Mouse (Mus musculus) megakaryocyte-erythroid progenitor cell, adult 5-6 weeks (primary cell): ENCODE measurements around the gene Atf7ip2. TPM values are rescaled to one million over a fixed set of nuclear protein-coding genes. Genes with fewer than 3 reads are reported as not detected.

Source experiments
- ATAC-seq: replicated peaks from 2 replicates; pipeline ENCODE4 v1.8.0; 2016; ENCODE audit warnings: mild to moderate bottlenecking, inconsistent platforms; ENCODE audit not compliant: severe bottlenecking, poor library complexity, low FRiP score, low TSS enrichment
- total RNA-seq, 2 experiments: library from RNA; stranded (forward) in 1 of 2; stranded (reverse) in 1 of 2; fragments of 200-1000, 215-1000 nt in 1 of 2; fragments of >200 nt in 1 of 2; fragmentation: Nextera tagmentation in 1 of 2; gene quantifications; 2 replicates each; pipeline ENCODE4 v1.2.3; 2014 to 2017

The Atf7ip2 gene
- total RNA-seq, 2 experiments from 2014 or later: not detected

DNA sequence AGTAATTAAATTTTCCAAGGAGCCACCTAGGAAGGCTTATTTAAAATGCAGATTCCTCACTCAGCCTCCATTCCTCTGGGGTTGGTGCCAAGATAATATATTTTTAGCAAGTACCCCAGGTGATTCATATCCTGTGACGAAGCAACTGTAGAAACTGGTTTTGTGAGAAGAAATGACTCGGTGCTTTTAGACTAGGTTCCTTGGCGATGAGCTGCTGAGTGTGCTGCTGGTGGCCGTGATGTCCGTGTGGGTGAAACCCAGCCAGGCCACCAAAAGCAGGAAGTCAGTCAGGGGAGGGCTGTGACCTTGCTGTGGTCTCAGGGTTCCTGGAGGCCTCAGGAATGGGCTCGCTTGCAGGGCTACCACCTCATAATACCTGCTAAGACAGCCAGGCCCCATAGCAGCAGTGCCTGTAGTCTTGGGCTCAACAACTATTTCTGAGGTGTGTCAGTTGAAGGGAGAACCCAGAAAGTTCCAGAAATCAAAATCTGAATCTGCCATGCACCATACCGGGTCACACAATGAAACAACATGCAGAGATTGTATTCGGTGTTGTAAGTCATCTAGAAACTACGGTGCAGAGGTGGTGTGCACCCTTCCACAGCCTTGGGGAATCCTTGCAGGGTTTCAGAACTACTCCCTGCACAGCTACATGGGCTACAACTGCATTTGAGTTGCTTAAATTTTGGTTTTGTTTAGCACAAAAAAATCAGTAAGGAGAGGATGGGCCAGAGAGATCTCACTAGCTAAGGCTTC is 94.2 kb downstream of the Atf7ip2 start:
- ATAC-seq: no peak

GRCm38 (mm10) chr16:10288115-10288514 is 95.6 kb downstream of the Atf7ip2 start:
- ATAC-seq: no peak

DNA sequence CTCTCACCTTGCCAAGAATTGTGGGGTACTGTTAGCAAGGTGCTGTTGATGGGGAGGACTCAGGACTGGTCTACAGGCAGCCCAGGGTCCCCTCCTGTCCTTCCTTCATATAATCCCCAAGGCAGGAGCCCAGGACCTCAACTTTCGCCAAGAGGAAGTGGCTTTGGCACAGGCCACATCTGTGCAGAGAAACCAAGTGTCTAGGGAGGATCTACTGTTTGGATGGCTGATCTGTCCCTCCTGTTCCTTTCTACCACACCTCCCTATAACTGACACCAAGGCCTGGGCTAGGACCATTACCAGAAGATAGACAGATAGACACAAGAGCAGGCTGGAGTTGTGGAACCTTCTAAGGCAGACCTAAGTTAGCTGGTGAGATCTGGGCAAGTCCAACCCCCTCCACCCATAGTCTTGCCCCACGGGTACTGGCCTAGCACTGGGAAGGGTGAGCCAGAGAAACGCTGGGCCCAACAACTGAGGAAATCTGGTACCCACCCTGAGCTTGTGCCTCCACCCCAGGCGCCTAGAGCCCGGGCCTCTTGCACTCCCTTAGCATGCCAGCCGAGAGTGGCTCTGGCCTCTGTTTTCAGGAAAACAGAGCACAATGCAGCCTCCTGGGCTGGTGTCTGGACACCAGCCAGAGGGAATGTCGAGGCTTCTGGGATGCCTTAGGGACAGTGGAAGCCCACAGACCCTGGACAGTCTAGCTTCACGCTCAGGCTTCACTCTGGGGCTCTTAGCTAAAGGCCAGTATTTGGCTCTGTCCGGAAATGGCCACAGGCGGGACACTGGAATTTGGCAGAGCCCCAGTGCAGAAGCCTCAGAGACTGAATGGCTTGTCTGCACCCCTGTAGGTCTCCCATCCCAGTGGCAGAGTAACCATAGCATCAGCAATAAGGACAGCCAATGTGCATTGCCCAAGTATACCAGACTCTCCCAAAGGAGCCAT is 105.5 kb downstream of the Atf7ip2 start:
- ATAC-seq: no peak

- ATAC-seq: no peak
These were observed 107.1 kb downstream of the Atf7ip2 start for GRCm38 (mm10) chr16:10299637-10300036.

- no peak for ATAC-seq
These were observed 108.0 kb downstream of the Atf7ip2 start for GRCm38 (mm10) chr16:10300231-10301186.

Other genes starting within 250 kb of the Atf7ip2 start
- not detected in 2 replicates for gene Grin2a, start 197.2 kb upstream of the Atf7ip2 start, total RNA-seq (2014; fragmentation: Nextera tagmentation)
- not detected in 2 replicates for gene Grin2a, start 197.2 kb upstream of the Atf7ip2 start, total RNA-seq (2017)
- not detected in 2 replicates for gene Rpl39l, start 22.5 kb upstream of the Atf7ip2 start, total RNA-seq (2014; fragmentation: Nextera tagmentation)
- gene Rpl39l, start 22.5 kb upstream of the Atf7ip2 start, total RNA-seq (2017): not detected in 2 replicates
- gene Emp2, start 121.3 kb downstream of the Atf7ip2 start, total RNA-seq (2014; fragmentation: Nextera tagmentation): not detected in 2 replicates
- gene Emp2, start 121.3 kb downstream of the Atf7ip2 start, total RNA-seq (2017): not detected in 2 replicates
- not detected in 2 replicates for gene Tekt5, start 202.8 kb downstream of the Atf7ip2 start, total RNA-seq (2014; fragmentation: Nextera tagmentation)
- gene Tekt5, start 202.8 kb downstream of the Atf7ip2 start, total RNA-seq (2017): 0.19 TPM in 1 of 2 replicates, not detected in the other
- 39.1 and 51.6 TPM in 2 replicates for gene Nubp1, start 219.2 kb downstream of the Atf7ip2 start, total RNA-seq (2014; fragmentation: Nextera tagmentation)
- gene Nubp1, start 219.2 kb downstream of the Atf7ip2 start, total RNA-seq (2017): 46.8 and 51.8 TPM in 2 replicates